Mouse (Mus musculus) liver, embryonic 14.5 days (tissue): ENCODE measurements around the gene Elp5.

ENCODE experiments used
- CTCF ChIP-seq: IDR thresholded peaks from 2 replicates; pipeline ENCODE4 v1.5.1; 2016; ENCODE audit warnings: antibody characterized with exemption, low read depth, control low read depth
- EP300 ChIP-seq: IDR thresholded peaks from 2 replicates; pipeline ENCODE4 v1.6.1; 2016; ENCODE audit warnings: antibody characterized with exemption, low read depth

- TF ChIP-seq CTCF (no peak), EP300 (no peak)
Measured at GRCm38 (mm10) chr11:69945216-69945615, 37.1 kb downstream of the Elp5 start.
